19 mouse cellular contexts compared by ENCODE assay signal in the genomic region with DNA sequence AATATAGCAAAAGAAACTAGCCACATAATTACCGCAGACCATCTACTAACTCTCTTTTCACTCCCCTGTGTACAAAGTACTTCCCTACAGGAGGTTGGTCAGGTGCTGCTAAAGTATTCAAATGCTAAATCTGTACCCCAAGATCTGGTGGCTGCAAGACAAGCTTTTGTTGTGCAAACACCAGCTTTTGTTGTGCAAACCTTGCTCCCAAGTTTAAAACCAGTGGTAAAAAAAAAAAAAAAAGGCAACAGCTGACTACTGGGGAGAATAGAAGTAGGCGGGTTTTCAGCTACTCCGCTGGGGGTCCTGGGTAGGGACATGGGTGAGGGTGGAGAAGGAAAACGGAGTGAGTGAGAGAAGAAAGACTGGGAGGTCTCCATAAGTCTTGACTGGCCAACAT. TPM values are rescaled to one million over a fixed set of nuclear protein-coding genes. Genes with fewer than 3 reads are reported as not detected.
DNase-seq lines count a peak whose midpoint lies in the region; ATAC-seq and TF ChIP-seq lines count a peak whose summit lies in the region.
"Had no signal": no experiment of that assay in that cellular context is flagged by ENCODE, and none has a peak within 500 bp of the region (broad histone marks: within the 10 kb centered on the region; RNA-seq: fewer than 3 reads in every experiment).

No protein-coding gene starts in this region.

- in situ Hi-C loops in ES-E14 (cut with MboI; ENCODE audit: low sequenced_read_pairs in 2 of 2, unreplicated experiment in 2 of 2), result no loop called here

- H3K27me3 ChIP-seq in midbrain, embryonic 12.5 days, result no peaks in the 10 kb centered on the region
- H3K27me3 ChIP-seq in midbrain, embryonic 14.5 days (ENCODE audit: control insufficient read depth, insufficient read depth, low read length), result no peaks in the 10 kb centered on the region
- H3K27me3 ChIP-seq: embryonic facial prominence, embryonic 13.5 days; hindbrain, embryonic 12.5 days; liver, embryonic 12.5 days; midbrain, embryonic 13.5 days had no signal

- no peak overlapping the region for H3K4me2 ChIP-seq in midbrain, embryonic 12.5 days (replicated peaks)
- H3K4me2 ChIP-seq in midbrain, embryonic 14.5 days (ENCODE audit: low read length), result no peak overlapping the region
- H3K4me2 ChIP-seq: embryonic facial prominence, embryonic 13.5 days; hindbrain, embryonic 12.5 days; liver, embryonic 12.5 days; midbrain, embryonic 13.5 days had no signal

- H3K9me3 ChIP-seq in midbrain, embryonic 12.5 days, result peaks cover 4% of the 10 kb centered on the region; the same call in 1 of the 2 replicates
- H3K9me3 ChIP-seq in midbrain, embryonic 14.5 days (ENCODE audit: control insufficient read depth, low read length), result no peaks in the 10 kb centered on the region
- H3K9me3 ChIP-seq in ES-E14 (ENCODE audit: control insufficient read depth, insufficient read depth, low read depth, low read length), result no peaks in the 10 kb centered on the region
- H3K9me3 ChIP-seq: liver, embryonic 12.5 days; midbrain, embryonic 13.5 days had no signal

- H3K27ac ChIP-seq in midbrain, embryonic 12.5 days (replicated peaks), result no peak overlapping the region
- H3K27ac ChIP-seq in midbrain, embryonic 14.5 days (replicated peaks; ENCODE audit: low read depth, low read length), result no peak overlapping the region
- peak overlapping the region; percentile 84; the same call in 1 of the 2 replicates for H3K27ac ChIP-seq in ES-E14 (ENCODE audit: insufficient read depth, low read depth, low read length, poor library complexity, severe bottlenecking)
- H3K27ac ChIP-seq: embryonic facial prominence, embryonic 13.5 days; hindbrain, embryonic 12.5 days; liver, embryonic 12.5 days; midbrain, embryonic 13.5 days had no signal

- H3K9ac ChIP-seq in midbrain, embryonic 12.5 days (replicated peaks), result no peak overlapping the region
- H3K9ac ChIP-seq in midbrain, embryonic 14.5 days (replicated peaks; ENCODE audit: low read length), result no peak overlapping the region
- H3K9ac ChIP-seq in ES-E14 (ENCODE audit: insufficient read depth, low read depth, low read length, poor library complexity, severe bottlenecking), result no peak overlapping the region
- H3K9ac ChIP-seq: embryonic facial prominence, embryonic 13.5 days; hindbrain, embryonic 12.5 days; liver, embryonic 12.5 days; midbrain, embryonic 13.5 days had no signal

- DNase-seq in cerebellum, postnatal 10 days, result peak; percentile 27 to 34
- no peak for DNase-seq in cerebellum, postnatal 36 days
- no peak for DNase-seq in midbrain, embryonic 14.5 days
- peak; percentile 64 for DNase-seq in ES-E14 (ENCODE audit: low read depth, low spot score)
- no peak for DNase-seq in kidney, adult 11 months
- no peak for DNase-seq in right cerebral cortex, adult 18-20 months
- DNase-seq: adrenal gland, postnatal 36 days; kidney, postnatal 10 days; layer of hippocampus, adult 9-11 months; lung, postnatal 10 days; thymus, postnatal 25 days had no signal

- peak; percentile 62 for ATAC-seq in midbrain, embryonic 12.5 days (ENCODE audit: low FRiP score, low read depth)
- ATAC-seq in midbrain, embryonic 14.5 days (ENCODE audit: low FRiP score, low TSS enrichment), result no peak
- ATAC-seq in hematopoietic stem cell, adult 5-6 weeks (replicated peaks in 1 of 2; ENCODE audit: insufficient read depth in 1 of 2, low FRiP score in 2 of 2, low TSS enrichment in 1 of 2, low read depth in 1 of 2, poor library complexity in 2 of 2, severe bottlenecking in 2 of 2), result peak; percentile 20 to 45; a peak in 1 of 4 replicates
- ATAC-seq: activated CD4-positive, CD25-positive, alpha-beta regulatory T cell, adult 4 months; intestine, embryonic 16.5 days; liver, embryonic 12.5 days; midbrain, embryonic 13.5 days had no signal

- H3K4me1 ChIP-seq in midbrain, embryonic 12.5 days, result peaks cover 14% of the 10 kb centered on the region
- H3K4me1 ChIP-seq in midbrain, embryonic 14.5 days (ENCODE audit: control insufficient read depth, insufficient read depth, low read length), result peaks cover 4% of the 10 kb centered on the region; the same call in 1 of the 2 replicates
- peaks cover 2 to 40% of the 10 kb centered on the region in 2 experiments for H3K4me1 ChIP-seq in ES-E14 (ENCODE audit: control insufficient read depth in 2 of 2, insufficient read depth in 2 of 2, low read length in 2 of 2, poor library complexity in 1 of 2)

- H3K36me3 ChIP-seq in midbrain, embryonic 12.5 days, result no peaks in the 10 kb centered on the region
- H3K36me3 ChIP-seq in midbrain, embryonic 14.5 days (ENCODE audit: control insufficient read depth, insufficient read depth, low read length), result no peaks in the 10 kb centered on the region
- no peaks in the 10 kb centered on the region for H3K36me3 ChIP-seq in ES-E14 (ENCODE audit: control insufficient read depth, insufficient read depth, low read length, poor library complexity, severe bottlenecking)
- H3K36me3 ChIP-seq: hindbrain, embryonic 12.5 days; midbrain, embryonic 13.5 days had no signal

- WGBS in midbrain, embryonic 12.5 days, result 7% methylated on average over 4 of the region's 4 CpGs
- 11% methylated on average over 4 of the region's 4 CpGs for WGBS in midbrain, embryonic 14.5 days

- H3K4me3 ChIP-seq in midbrain, embryonic 12.5 days, result no peak overlapping the region
- H3K4me3 ChIP-seq in midbrain, embryonic 14.5 days (replicated peaks; ENCODE audit: low read depth, low read length), result no peak overlapping the region
- peak overlapping the region; percentile 21 to 23; a peak in 2 of 4 replicates for H3K4me3 ChIP-seq in ES-E14 (ENCODE audit: insufficient read depth in 1 of 2, low read depth in 1 of 2, low read length in 2 of 2, poor library complexity in 1 of 2, severe bottlenecking in 1 of 2)
- H3K4me3 ChIP-seq: embryonic facial prominence, embryonic 13.5 days; hindbrain, embryonic 12.5 days; liver, embryonic 12.5 days; midbrain, embryonic 13.5 days had no signal

TF ChIP-seq in ES-E14, 5 proteins besides CTCF, POLR2A, EP300 and RAD21:
- no peak for TF ChIP-seq MAFK (IDR thresholded peaks at IDR 0.05; ENCODE audit: insufficient read depth, low read depth, low read length)
- TF ChIP-seq HCFC1 (IDR thresholded peaks at IDR 0.05; ENCODE audit: borderline replicate concordance, insufficient read depth, low read length), result no peak
- no peak; the same call in 1 of the 2 replicates for TF ChIP-seq CHD2 (IDR thresholded peaks at IDR 0.05; ENCODE audit: low read depth, low read length)
- no peak for TF ChIP-seq ZC3H11A (IDR thresholded peaks at IDR 0.05; ENCODE audit: borderline replicate concordance, low read depth, low read length)
- TF ChIP-seq ZNF384 (IDR thresholded peaks at IDR 0.05; ENCODE audit: low read depth, low read length), result peak; percentile 100

RNA-seq across cellular contexts. Expression of a gene that starts 19.1 kb away (rescaled TPM):
- 122 and 123 TPM in 2 replicates for polyA plus RNA-seq in midbrain, embryonic 12.5 days (2016; fragmentation: Nextera tagmentation; extraction: Ambion mirVana)
- 92.7 and 122 TPM in 2 replicates for polyA plus RNA-seq in midbrain, embryonic 14.5 days (2014; fragmentation: Nextera tagmentation; extraction: Ambion mirVana)
- total RNA-seq in ES-E14 (2012; rRNA removed), result 65.2 and 80.5 TPM in 2 replicates
- 149 and 164 TPM in 2 replicates for total RNA-seq in hematopoietic stem cell, adult 5-6 weeks (2017)

Comparison
In these comparisons a context has a peak if more than half of its experiments do, and no peak if none do; other contexts are left out.
1. DNase-seq: peak in cerebellum, postnatal 10 days (2 of 2) and ES-E14 (single experiment); none in cerebellum, postnatal 36 days (0 of 2), midbrain, embryonic 14.5 days (single experiment), kidney, adult 11 months (single experiment) and right cerebral cortex, adult 18-20 months (single experiment).
2. H3K4me3 ChIP-seq: peak in ES-E14 (2 of 2); none in midbrain, embryonic 12.5 days (single experiment) and midbrain, embryonic 14.5 days (single experiment).